ENCODE assay signal across 8 mouse cellular contexts in genomic region chr1:75179334-75180104, GRCm38 (mm10). TPM values are rescaled to one million over a fixed set of nuclear protein-coding genes. Genes with fewer than 3 reads are reported as not detected.
DNase-seq lines count a peak whose midpoint lies in the region; ATAC-seq lines count a peak whose summit lies in the region.

No protein-coding gene starts in this region.

- H3K36me3 ChIP-seq in intestine, embryonic 14.5 days (ENCODE audit: control insufficient read depth, insufficient read depth, low read length), result peaks cover 38% of the 10 kb centered on the region
- peaks cover 56% of the 10 kb centered on the region for H3K36me3 ChIP-seq in limb, embryonic 12.5 days

- DNase-seq in NIH3T3 (ENCODE audit: low read depth), result peak; percentile 60
- peak; percentile 42 to 86 for DNase-seq in cerebellum, postnatal 4 days (ENCODE audit: low spot score in 2 of 2)
- peak; percentile 67 for DNase-seq in gastrocnemius, postnatal 10 days
- no peak for DNase-seq in intestine, embryonic 14.5 days (ENCODE audit: low spot score)
- DNase-seq in thymus, postnatal 4 days, result no peak

- peaks cover 5% of the 10 kb centered on the region; the same call in 1 of the 2 replicates for H3K4me1 ChIP-seq in intestine, embryonic 14.5 days (replicated peaks; ENCODE audit: control insufficient read depth, insufficient read depth, low read length)
- H3K4me1 ChIP-seq in limb, embryonic 12.5 days (replicated peaks), result peaks cover 22% of the 10 kb centered on the region

- peak overlapping the region; percentile 66 for H3K4me3 ChIP-seq in intestine, embryonic 14.5 days (ENCODE audit: low read depth, low read length)
- H3K4me3 ChIP-seq in limb, embryonic 12.5 days (replicated peaks), result peak overlapping the region; percentile 65

- no peak overlapping the region for H3K27ac ChIP-seq in intestine, embryonic 14.5 days (ENCODE audit: low read depth)
- peak overlapping the region; percentile 31; the same call in 1 of the 2 replicates for H3K27ac ChIP-seq in limb, embryonic 12.5 days

- ATAC-seq in CD4-positive, CD25-positive, alpha-beta regulatory T cell, adult 4 months, result peak; percentile 40
- ATAC-seq in intestine, embryonic 14.5 days (replicated peaks; ENCODE audit: low FRiP score, low TSS enrichment, low read depth), result peak; percentile 36
- peak; percentile 26; the same call in 1 of the 2 replicates for ATAC-seq in limb, embryonic 12.5 days (ENCODE audit: insufficient number of reproducible peaks, insufficient read depth, low FRiP score, low TSS enrichment, low read depth)
- ATAC-seq in monocyte, adult 5-6 weeks (replicated peaks; ENCODE audit: insufficient number of reproducible peaks, low FRiP score, low TSS enrichment, poor library complexity, severe bottlenecking), result peak; percentile 27

- H3K9ac ChIP-seq in intestine, embryonic 14.5 days (ENCODE audit: low read length), result peak overlapping the region; percentile 51
- peak overlapping the region; percentile 76 for H3K9ac ChIP-seq in limb, embryonic 12.5 days (replicated peaks)

- H3K9me3 ChIP-seq in intestine, embryonic 14.5 days (ENCODE audit: control insufficient read depth, low read length), result no peaks in the 10 kb centered on the region
- H3K9me3 ChIP-seq in limb, embryonic 12.5 days, result no peaks in the 10 kb centered on the region

- peak overlapping the region; percentile 91 for H3K4me2 ChIP-seq in intestine, embryonic 14.5 days (ENCODE audit: low read length)
- peak overlapping the region; percentile 99 for H3K4me2 ChIP-seq in limb, embryonic 12.5 days

- no peaks in the 10 kb centered on the region for H3K27me3 ChIP-seq in intestine, embryonic 14.5 days (replicated peaks; ENCODE audit: control insufficient read depth, insufficient read depth, low read length)
- H3K27me3 ChIP-seq in limb, embryonic 12.5 days, result no peaks in the 10 kb centered on the region

- WGBS in intestine, embryonic 14.5 days, result 6% methylated on average over 23 of the region's 23 CpGs
- 11% methylated on average over 23 of the region's 23 CpGs for WGBS in limb, embryonic 12.5 days

RNA-seq across cellular contexts. Expression of gene Abcb6, which starts 0.7 kb away (rescaled TPM):
- polyA plus RNA-seq in CD4-positive, CD25-positive, alpha-beta regulatory T cell, adult 4 months (2017; shearing (Covaris generic)), result 1 to 10 TPM in 1 of 2 experiments, under 1 TPM in 1; 0.97 to 6.9 TPM
- total RNA-seq in gastrocnemius, postnatal 10 days (2021), result 10 to 100 TPM; 20.8 to 24.2 TPM
- 17.8 and 21.7 TPM in 2 replicates for polyA plus RNA-seq in intestine, embryonic 14.5 days (2014; fragmentation: Nextera tagmentation; extraction: Ambion mirVana)
- 36.3 and 41.1 TPM in 2 replicates for polyA plus RNA-seq in limb, embryonic 12.5 days (2016; fragmentation: Nextera tagmentation; extraction: Ambion mirVana)
- 0.96 to 3.0 TPM (median 1.8 TPM) in 3 replicates for total RNA-seq in monocyte, adult 5-6 weeks (2017)

RNA-seq across cellular contexts. Expression of gene Zfand2b, which starts 11.1 kb away (rescaled TPM):
- polyA plus RNA-seq in CD4-positive, CD25-positive, alpha-beta regulatory T cell, adult 4 months (2017; shearing (Covaris generic)), result 10 to 100 TPM; 54.7 to 71.9 TPM
- 10 to 100 TPM; 12.4 to 14.0 TPM for total RNA-seq in gastrocnemius, postnatal 10 days (2021)
- polyA plus RNA-seq in intestine, embryonic 14.5 days (2014; fragmentation: Nextera tagmentation; extraction: Ambion mirVana), result 36.5 and 38.8 TPM in 2 replicates
- polyA plus RNA-seq in limb, embryonic 12.5 days (2016; fragmentation: Nextera tagmentation; extraction: Ambion mirVana), result 34.9 and 37.1 TPM in 2 replicates
- 40.9 to 48.3 TPM (median 44.9 TPM) in 3 replicates for total RNA-seq in monocyte, adult 5-6 weeks (2017)

RNA-seq across cellular contexts. Expression of gene Ankzf1, which starts 12.4 kb away (rescaled TPM):
- polyA plus RNA-seq in CD4-positive, CD25-positive, alpha-beta regulatory T cell, adult 4 months (2017; shearing (Covaris generic)), result 10 to 100 TPM; 24.5 to 49.2 TPM
- 1 to 10 TPM; 6.8 to 9.4 TPM for total RNA-seq in gastrocnemius, postnatal 10 days (2021)
- 20.2 and 23.0 TPM in 2 replicates for polyA plus RNA-seq in intestine, embryonic 14.5 days (2014; fragmentation: Nextera tagmentation; extraction: Ambion mirVana)
- 26.6 and 27.8 TPM in 2 replicates for polyA plus RNA-seq in limb, embryonic 12.5 days (2016; fragmentation: Nextera tagmentation; extraction: Ambion mirVana)
- 23.7 to 43.4 TPM (median 31.6 TPM) in 3 replicates for total RNA-seq in monocyte, adult 5-6 weeks (2017)

RNA-seq across cellular contexts. Expression of gene Atg9a, which starts 12.5 kb away (rescaled TPM):
- polyA plus RNA-seq in CD4-positive, CD25-positive, alpha-beta regulatory T cell, adult 4 months (2017; shearing (Covaris generic)), result 10 to 100 TPM; 10.1 to 12.4 TPM
- total RNA-seq in gastrocnemius, postnatal 10 days (2021), result 10 to 100 TPM; 50.8 to 51.0 TPM
- polyA plus RNA-seq in intestine, embryonic 14.5 days (2014; fragmentation: Nextera tagmentation; extraction: Ambion mirVana), result 24.0 and 26.3 TPM in 2 replicates
- polyA plus RNA-seq in limb, embryonic 12.5 days (2016; fragmentation: Nextera tagmentation; extraction: Ambion mirVana), result 22.0 and 24.1 TPM in 2 replicates
- 14.6 to 21.0 TPM (median 20.4 TPM) in 3 replicates for total RNA-seq in monocyte, adult 5-6 weeks (2017)

RNA-seq across cellular contexts. Expression of gene Glb1l, which starts 31.1 kb away (rescaled TPM):
- polyA plus RNA-seq in CD4-positive, CD25-positive, alpha-beta regulatory T cell, adult 4 months (2017; shearing (Covaris generic)), result 10 to 100 TPM in 1 of 2 experiments, 1 to 10 TPM in 1; 8.0 to 19.2 TPM
- 1 to 10 TPM; 6.5 to 8.6 TPM for total RNA-seq in gastrocnemius, postnatal 10 days (2021)
- 15.1 and 19.2 TPM in 2 replicates for polyA plus RNA-seq in intestine, embryonic 14.5 days (2014; fragmentation: Nextera tagmentation; extraction: Ambion mirVana)
- polyA plus RNA-seq in limb, embryonic 12.5 days (2016; fragmentation: Nextera tagmentation; extraction: Ambion mirVana), result 19.3 and 20.6 TPM in 2 replicates
- total RNA-seq in monocyte, adult 5-6 weeks (2017), result 9.2 to 12.8 TPM (median 9.2 TPM) in 3 replicates

Comparison
In these comparisons a context has a peak if more than half of its experiments do, and no peak if none do; other contexts are left out.
1. DNase-seq: peak in NIH3T3 (single experiment), cerebellum, postnatal 4 days (2 of 2) and gastrocnemius, postnatal 10 days (single experiment); none in intestine, embryonic 14.5 days (single experiment) and thymus, postnatal 4 days (single experiment).
2. Peak in every context shown above with its lines, with median percentiles within 50 percentile points of each other: ATAC-seq.